Mouse (Mus musculus) neutrophil, adult 5-6 weeks (primary cell): ENCODE results near the gene Hnrnpa2b1. TPM values are rescaled to one million over a fixed set of nuclear protein-coding genes. Genes with fewer than 3 reads are reported as not detected.

Experiments
- ATAC-seq: fragments of 151-379, 151-347 bp; 2 replicates; pipeline ENCODE4 v1.8.0; 2017; ENCODE audit warnings: mild to moderate bottlenecking, moderate TSS enrichment; ENCODE audit not compliant: insufficient number of reproducible peaks, poor library complexity, low FRiP score, severe bottlenecking; ENCODE audit errors: extremely low read depth
- total RNA-seq: library from RNA; stranded (forward); fragments of 200-1000 nt; gene quantifications from 2 replicates; pipeline ENCODE4 v1.2.3, GENCODE M21; 2017

Hnrnpa2b1 gene
- total RNA-seq, 1 experiment from 2014 or later = 1,899 TPM

DNA sequence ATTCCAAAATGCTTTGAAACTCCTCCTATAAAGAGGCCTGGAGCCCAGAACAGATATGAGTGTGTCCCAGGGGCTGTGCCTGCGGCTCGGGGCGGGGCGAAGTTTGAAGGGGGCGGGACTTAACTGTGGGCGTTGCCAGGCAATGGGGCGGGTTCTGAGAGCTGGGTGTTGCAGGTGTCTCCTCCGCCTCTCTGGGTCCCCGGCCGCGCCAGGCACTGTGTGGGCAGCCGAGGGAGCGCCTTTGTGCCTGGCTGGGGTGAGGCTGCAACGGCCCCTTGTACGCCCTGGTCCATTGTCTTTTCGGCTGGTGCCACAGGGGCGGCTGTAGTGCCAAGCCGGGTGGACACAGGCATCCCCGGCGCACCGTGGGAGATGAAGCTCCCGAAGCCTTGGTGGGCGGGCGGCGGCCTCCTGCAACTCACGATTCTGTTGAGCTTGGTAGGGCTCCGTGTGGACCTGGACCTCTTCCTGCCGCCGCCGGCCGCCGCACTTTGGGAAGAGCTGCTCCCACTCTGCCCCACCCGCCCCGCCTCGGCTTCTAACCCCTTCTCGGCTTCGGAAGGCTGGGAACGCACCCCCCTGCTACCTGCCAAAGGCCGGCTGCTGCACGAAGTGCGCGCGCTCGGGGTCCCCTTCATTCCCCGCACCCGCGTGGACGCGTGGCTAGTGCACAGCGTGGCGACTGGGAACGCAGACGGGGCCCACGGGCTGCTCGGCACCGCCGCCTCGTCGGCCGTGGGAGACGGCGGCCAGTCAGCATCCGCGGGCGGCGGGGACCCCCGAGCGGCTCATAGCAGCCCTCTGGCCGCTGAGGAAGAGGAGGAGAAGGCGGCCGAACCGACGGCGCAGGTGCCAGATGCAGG is 36.9 kb downstream of the Hnrnpa2b1 start, which contains the start of gene Nfe2l3:
Gene Nfe2l3 (plus strand): TSS at position 136 of the 863 bp plus-strand sequence.
- peak; percentile 32; the same call in 1 of the 2 replicates for ATAC-seq

DNA sequence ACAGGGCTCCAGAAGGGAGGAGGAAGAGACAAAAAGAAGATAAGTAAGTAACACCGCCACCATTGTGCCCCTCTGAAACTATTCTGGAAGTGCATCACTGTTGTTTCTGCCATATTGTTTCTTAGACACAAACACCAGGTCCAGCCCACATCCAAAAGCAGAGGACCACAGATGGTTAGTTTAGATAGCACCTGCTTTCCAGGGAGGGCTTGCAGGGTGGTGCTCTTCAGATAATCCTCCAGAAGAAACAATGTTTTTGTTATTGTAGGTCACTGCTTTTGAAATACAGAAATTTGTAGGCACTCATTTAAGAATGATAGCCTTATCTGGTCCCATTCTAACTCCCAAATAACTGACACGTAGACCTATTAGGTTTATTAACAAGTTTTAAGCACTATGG is 45.2 kb downstream of the Hnrnpa2b1 start:
- ATAC-seq = no peak

DNA sequence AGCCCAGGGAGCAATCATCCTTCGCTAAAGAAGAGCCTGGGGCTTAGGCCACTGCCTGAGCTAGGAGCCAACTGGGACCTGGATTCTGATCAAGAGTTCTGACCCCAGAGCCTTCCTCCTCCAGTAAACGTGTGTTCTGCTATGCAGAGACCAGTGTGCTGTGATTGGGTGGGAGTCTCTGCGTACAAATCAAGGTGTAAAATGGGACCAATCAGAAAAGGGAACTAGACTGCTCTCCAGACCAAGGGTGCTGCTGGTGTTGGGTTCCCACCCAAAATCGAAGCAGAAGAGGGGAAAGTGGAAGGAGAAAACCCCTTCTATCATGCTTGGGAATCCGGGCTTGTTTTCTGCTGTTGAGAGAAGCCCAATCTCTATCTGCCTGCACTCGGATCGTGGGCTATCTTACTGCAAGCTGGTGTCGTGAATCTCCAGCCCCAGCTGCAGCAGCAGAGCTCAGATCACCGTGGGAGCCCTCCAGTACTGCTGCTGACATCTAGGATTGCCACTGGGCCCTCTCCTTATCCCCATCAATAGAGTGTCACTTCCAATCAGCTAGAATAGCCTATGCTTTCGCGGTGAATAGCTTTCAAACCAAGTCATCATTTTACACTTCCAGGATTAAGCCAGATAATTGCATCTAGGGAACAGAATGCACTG is 46.1 kb downstream of the Hnrnpa2b1 start:
- no peak for ATAC-seq

DNA sequence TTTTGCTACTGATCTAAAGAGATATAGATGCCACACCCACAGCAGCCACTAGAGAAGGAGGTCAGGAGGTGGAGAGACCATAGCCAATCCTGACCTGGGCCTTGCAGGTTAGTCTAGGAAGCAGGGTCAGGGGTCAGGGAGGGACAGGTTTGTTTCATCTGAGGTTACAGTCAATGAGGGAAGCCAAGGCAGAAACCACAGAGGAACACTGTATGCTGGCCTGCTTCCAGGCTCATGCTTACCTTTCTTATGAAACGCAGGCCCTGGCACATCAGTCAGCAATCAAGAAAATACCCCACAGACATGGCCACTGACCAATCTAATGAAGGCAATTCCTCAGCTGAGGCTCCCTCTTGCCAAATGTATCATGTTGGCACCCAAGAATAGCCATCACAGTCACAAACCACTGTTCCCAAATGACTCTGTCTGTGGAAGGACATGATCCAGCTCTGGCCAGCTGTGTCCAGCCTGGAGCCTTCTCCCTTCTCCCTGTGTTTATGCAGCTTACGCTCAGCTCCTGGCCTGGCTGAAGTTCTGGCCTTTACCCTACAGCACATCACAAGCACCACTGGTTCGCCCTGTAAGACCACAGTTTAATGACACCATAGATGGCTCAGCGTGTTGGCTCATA is 52.3 kb downstream of the Hnrnpa2b1 start:
- no peak for ATAC-seq

DNA sequence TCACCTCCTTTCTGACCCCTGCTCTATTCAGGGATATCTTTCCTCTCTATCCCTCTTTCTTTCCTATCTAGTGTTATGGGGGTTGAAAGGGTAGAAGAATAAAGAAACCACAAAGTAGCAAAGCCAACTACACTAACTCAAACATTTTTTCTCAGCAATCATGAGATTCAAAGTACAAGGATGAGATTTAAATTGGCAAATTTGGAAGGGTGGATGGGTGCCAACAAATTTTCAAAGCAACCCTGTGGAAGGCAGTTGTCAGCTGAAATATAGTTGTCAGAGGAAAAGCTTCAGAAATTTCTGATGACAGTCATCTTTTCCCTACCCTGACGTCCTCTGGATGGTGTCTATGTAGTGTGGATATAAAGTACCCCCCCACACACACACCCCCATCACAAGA is 53.3 kb downstream of the Hnrnpa2b1 start:
- no peak for ATAC-seq

Other genes starting within 250 kb of the Hnrnpa2b1 start
- gene Nfe2l3, start 37.2 kb downstream of the Hnrnpa2b1 start, total RNA-seq = 0.70 TPM in 1 of 2 replicates, not detected in the other
- 120 and 135 TPM in 2 replicates for gene Cbx3, start 466 bp upstream of the Hnrnpa2b1 start, total RNA-seq
- 46.5 and 49.2 TPM in 2 replicates for gene Snx10, start 54.0 kb upstream of the Hnrnpa2b1 start, total RNA-seq